Mouse (Mus musculus): ENCODE measurements around the gene Unc5cl.

Unc5cl gene

GRCm38 (mm10) chr17:48588674-48589073 is 134.0 kb downstream of the Unc5cl start:
- no peak for DNase-seq (ENCODE audit: low read depth in 1 of 2, low spot score in 2 of 2)
